Mouse (Mus musculus) intestine, embryonic 15.5 days (tissue): ENCODE data around the gene Rbm34. TPM values are rescaled to one million over a fixed set of nuclear protein-coding genes. Genes with fewer than 3 reads are reported as not detected.
A peak's percentile ranks its signal among the peaks of the same experiment; 100 is the strongest.

Experiments
- ATAC-seq: fragments of 200-750 bp; cut with Nextera tagmentation; 2 replicates; pipeline ENCODE4 v1.8.0; 2017; ENCODE audit warnings: moderate TSS enrichment, moderate library complexity
- H3K27ac ChIP-seq: fragments of 300-500 bp; sonication (generic); 2 replicates; pipeline ENCODE4 v1.5.1; 2015; ENCODE audit warnings: mild to moderate bottlenecking, inconsistent platforms
- H3K27me3 ChIP-seq: fragments of 300-500 bp; sonication (generic); replicated peaks from 2 replicates; pipeline ENCODE4 v1.6.1; 2015; ENCODE audit warnings: inconsistent platforms
- H3K36me3 ChIP-seq: fragments of 300-500 bp; sonication (generic); 2 replicates; pipeline ENCODE4 v1.6.1; 2015; ENCODE audit warnings: inconsistent platforms
- H3K4me1 ChIP-seq: fragments of 300-500 bp; sonication (generic); replicated peaks from 2 replicates; pipeline ENCODE4 v1.6.1; 2015; ENCODE audit warnings: inconsistent platforms
- H3K4me2 ChIP-seq: fragments of 300-500 bp; sonication (generic); replicated peaks from 2 replicates; pipeline ENCODE4 v1.6.1; 2015; ENCODE audit warnings: mild to moderate bottlenecking, inconsistent platforms
- H3K4me3 ChIP-seq: fragments of 300-500 bp; sonication (generic); replicated peaks from 2 replicates; pipeline ENCODE4 v1.5.1; 2015; ENCODE audit warnings: inconsistent platforms
- H3K9ac ChIP-seq: fragments of 300-500 bp; sonication (generic); 2 replicates; pipeline ENCODE4 v1.6.1; 2015; ENCODE audit warnings: inconsistent platforms
- H3K9me3 ChIP-seq: fragments of 300-500 bp; sonication (generic); 2 replicates; pipeline ENCODE4 v1.6.1; 2016; ENCODE audit warnings: inconsistent platforms
- WGBS: fragments of 180-500 bp; shearing (Covaris S2); methylation state at CpG from one replicate; pipeline ENCODE4 v1.1.7; 2015; 5-methylcytosine and 5-hydroxymethylcytosine counted together
- polyA plus RNA-seq: library from polyadenylated mRNA; unstranded; fragments of >200 nt; fragmentation: Nextera tagmentation; extraction: Ambion mirVana; gene quantifications from 2 replicates; pipeline ENCODE4 v1.2.1, GENCODE M21; 2015

Rbm34 gene
- polyA plus RNA-seq, 1 experiment from 2014 or later: 30.0 TPM

GRCm38 (mm10) chr8:126975706-126976105 is 4.8 kb upstream of the Rbm34 start:
- Histone ChIP-seq H3K36me3 (no peaks in the 10 kb centered on the region), H3K9me3 (no peaks in the 10 kb centered on the region), H3K27me3 (no peaks in the 10 kb centered on the region), H3K4me3 (no peak overlapping the region), H3K4me1 (peaks cover 3% of the 10 kb centered on the region), H3K27ac (no peak overlapping the region), H3K9ac (no peak overlapping the region), H3K4me2 (no peak overlapping the region)
- no peak for ATAC-seq
- WGBS: 10% methylated on average over 1 of the region's 1 CpGs

DNA sequence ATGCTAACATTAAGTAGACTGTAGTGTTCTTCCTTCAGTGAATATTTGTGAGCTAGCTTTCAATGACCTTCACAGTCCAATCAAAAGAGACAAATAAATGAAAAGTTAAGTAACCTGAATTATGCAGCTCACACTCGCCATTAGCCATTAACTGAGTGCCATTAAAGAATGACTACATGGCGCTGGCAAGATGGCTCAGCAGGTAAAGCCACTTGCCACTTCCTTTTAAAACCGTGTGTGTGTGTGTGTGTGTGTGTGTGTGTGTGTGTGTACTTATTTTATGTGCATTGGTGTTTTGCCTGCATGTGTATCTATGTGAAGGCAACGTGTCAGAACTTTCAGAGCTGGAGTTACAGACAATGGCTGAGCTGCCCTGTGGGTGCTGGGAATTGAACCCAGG is 3.6 kb upstream of the Rbm34 start:
- Histone ChIP-seq H3K27ac (no peak overlapping the region), H3K4me2 (no peak overlapping the region), H3K27me3 (no peaks in the 10 kb centered on the region), H3K36me3 (no peaks in the 10 kb centered on the region), H3K4me1 (peaks cover 6% of the 10 kb centered on the region), H3K9me3 (no peaks in the 10 kb centered on the region), H3K9ac (no peak overlapping the region), H3K4me3 (no peak overlapping the region)
- 76% methylated on average over 4 of the region's 4 CpGs for WGBS
- ATAC-seq: no peak

DNA sequence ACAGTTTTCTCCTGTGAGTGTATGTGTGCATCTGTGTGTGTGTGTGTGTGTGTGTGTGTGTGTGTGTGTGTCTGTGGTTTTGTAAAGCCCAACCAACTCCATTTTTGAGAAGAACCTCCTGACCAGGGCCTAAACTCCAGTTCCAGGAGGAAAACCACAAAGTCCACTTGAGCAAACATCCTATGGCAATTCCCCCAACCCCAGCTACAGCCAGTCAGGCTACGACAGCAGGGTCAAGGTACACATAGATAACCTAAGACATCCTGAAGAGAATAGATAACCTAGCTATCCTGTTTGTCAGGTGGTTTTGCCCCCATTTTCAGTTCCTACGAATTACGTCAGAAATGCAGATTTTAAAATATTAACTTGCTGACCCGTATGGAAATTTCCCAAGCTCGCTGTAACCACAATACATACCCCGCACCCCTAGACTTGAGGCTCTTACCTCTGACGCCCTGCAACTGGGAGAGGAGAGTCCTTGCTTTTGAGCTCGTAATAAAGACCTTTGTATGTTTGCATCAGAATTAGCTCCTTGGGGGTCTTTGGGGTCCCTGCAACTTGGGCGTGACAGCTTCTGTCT is 2.9 kb upstream of the Rbm34 start:
- no peaks in the 10 kb centered on the region for H3K36me3 ChIP-seq
- H3K4me2 ChIP-seq: 0 out of 2 replicates have a peak overlapping the region, but pooled peaks have one; percentile 11
- WGBS: 58% methylated on average over 9 of the region's 9 CpGs
- no peaks in the 10 kb centered on the region for H3K9me3 ChIP-seq
- peaks cover 7% of the 10 kb centered on the region for H3K4me1 ChIP-seq
- no peak overlapping the region for H3K4me3 ChIP-seq
- H3K27ac ChIP-seq: peak overlapping the region; percentile 46; the same call in 1 of the 2 replicates
- no peak overlapping the region; the same call in 1 of the 2 replicates for H3K9ac ChIP-seq
- no peaks in the 10 kb centered on the region for H3K27me3 ChIP-seq
- ATAC-seq: peak; percentile 60

- Histone ChIP-seq H3K36me3 (peaks cover 4% of the 10 kb centered on the region; the same call in 1 of the 2 replicates), H3K9ac (no peak overlapping the region), H3K4me1 (peaks cover 7% of the 10 kb centered on the region), H3K27ac (no peak overlapping the region), H3K4me2 (no peak overlapping the region), H3K27me3 (no peaks in the 10 kb centered on the region), H3K9me3 (no peaks in the 10 kb centered on the region), H3K4me3 (no peak overlapping the region)
- WGBS: 73% methylated on average over 2 of the region's 2 CpGs
- no peak for ATAC-seq
Measured at GRCm38 (mm10) chr8:126972649-126973048, 1.8 kb upstream of the Rbm34 start.

DNA sequence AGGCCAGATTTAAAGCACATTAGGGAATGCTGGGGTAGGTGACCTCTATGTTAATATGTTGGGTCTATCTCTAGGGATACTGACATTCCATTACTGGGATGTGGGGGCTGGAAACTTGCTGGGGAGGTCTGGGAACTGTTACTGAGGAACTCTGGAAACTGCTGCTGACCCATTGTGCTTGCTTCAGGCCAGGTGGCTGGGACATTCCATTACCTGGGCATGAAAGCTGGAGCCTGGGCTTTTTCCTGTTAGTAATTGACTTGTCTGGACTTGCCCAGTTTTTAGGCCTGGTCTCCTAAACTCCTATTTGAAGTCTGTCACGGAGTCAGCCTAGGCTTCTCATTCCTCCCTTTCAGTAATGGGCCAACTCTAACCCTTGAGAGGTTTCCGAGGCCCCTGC is 1.2 kb upstream of the Rbm34 start:
- Histone ChIP-seq H3K4me3 (no peak overlapping the region), H3K27ac (no peak overlapping the region), H3K4me1 (peaks cover 7% of the 10 kb centered on the region), H3K4me2 (no peak overlapping the region), H3K27me3 (no peaks in the 10 kb centered on the region), H3K9me3 (no peaks in the 10 kb centered on the region), H3K36me3 (peaks cover 4% of the 10 kb centered on the region; the same call in 1 of the 2 replicates), H3K9ac (no peak overlapping the region)
- no peak for ATAC-seq
- WGBS: 85% methylated on average over 2 of the region's 2 CpGs

- peak overlapping the region; percentile 82 for H3K4me2 ChIP-seq
- H3K36me3 ChIP-seq: peaks cover 7% of the 10 kb centered on the region; the same call in 1 of the 2 replicates
- H3K27ac ChIP-seq: peak overlapping the region; percentile 62
- peaks cover 7% of the 10 kb centered on the region for H3K4me1 ChIP-seq
- no peaks in the 10 kb centered on the region for H3K27me3 ChIP-seq
- no peaks in the 10 kb centered on the region for H3K9me3 ChIP-seq
- H3K9ac ChIP-seq: peak overlapping the region; percentile 67
- peak; percentile 47 for ATAC-seq
- 8% methylated on average over 13 of the region's 13 CpGs for WGBS
- H3K4me3 ChIP-seq: peak overlapping the region; percentile 94
Measured at GRCm38 (mm10) chr8:126971314-126971664, 418 bp upstream of the Rbm34 start.

GRCm38 (mm10) chr8:126969546-126969945 is 1.3 kb downstream of the Rbm34 start:
- 93% methylated on average over 1 of the region's 1 CpGs for WGBS
- no peak for ATAC-seq
- H3K27me3 ChIP-seq: no peaks in the 10 kb centered on the region
- no peak overlapping the region for H3K9ac ChIP-seq
- H3K27ac ChIP-seq: no peak overlapping the region
- H3K4me2 ChIP-seq: no peak overlapping the region
- no peaks in the 10 kb centered on the region for H3K9me3 ChIP-seq
- H3K4me1 ChIP-seq: peaks cover 7% of the 10 kb centered on the region
- H3K36me3 ChIP-seq: peaks cover 8% of the 10 kb centered on the region; the same call in 1 of the 2 replicates
- no peak overlapping the region for H3K4me3 ChIP-seq

- Histone ChIP-seq H3K4me2 (no peak overlapping the region), H3K9me3 (no peaks in the 10 kb centered on the region), H3K4me1 (peaks cover 7% of the 10 kb centered on the region), H3K27me3 (no peaks in the 10 kb centered on the region), H3K9ac (no peak overlapping the region), H3K4me3 (no peak overlapping the region), H3K36me3 (peaks cover 8% of the 10 kb centered on the region; the same call in 1 of the 2 replicates), H3K27ac (no peak overlapping the region)
- 94% methylated on average over 6 of the region's 6 CpGs for WGBS
- ATAC-seq: no peak
Measured at GRCm38 (mm10) chr8:126968107-126968506, 2.8 kb downstream of the Rbm34 start.

GRCm38 (mm10) chr8:126965246-126965645 is 5.6 kb downstream of the Rbm34 start:
- H3K4me1 ChIP-seq: peaks cover 6% of the 10 kb centered on the region
- H3K4me3 ChIP-seq: no peak overlapping the region
- no peak overlapping the region for H3K27ac ChIP-seq
- H3K9me3 ChIP-seq: no peaks in the 10 kb centered on the region
- no peaks in the 10 kb centered on the region for H3K27me3 ChIP-seq
- ATAC-seq: no peak
- H3K36me3 ChIP-seq: peaks cover 18% of the 10 kb centered on the region
- WGBS: 83% methylated on average over 6 of the region's 6 CpGs
- no peak overlapping the region for H3K9ac ChIP-seq
- H3K4me2 ChIP-seq: no peak overlapping the region

DNA sequence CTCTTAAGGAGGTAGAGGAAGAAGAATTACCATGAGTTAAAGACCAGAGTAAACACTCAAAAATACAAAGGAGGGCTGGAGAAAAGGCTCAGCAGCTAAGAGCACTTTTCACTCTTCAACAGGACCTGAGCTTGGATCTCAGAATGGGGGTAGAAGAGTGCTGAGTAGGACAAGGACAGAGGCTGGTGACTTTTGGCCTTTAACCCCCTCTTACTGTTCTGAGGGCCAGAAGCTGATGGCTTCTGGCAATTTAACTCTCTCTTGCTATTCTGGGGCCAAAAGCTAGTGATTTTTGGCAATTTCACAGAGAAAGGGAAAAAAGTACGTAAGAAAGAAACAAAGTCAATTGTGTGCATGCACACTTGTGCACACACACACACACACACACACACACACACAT is 8.0 kb downstream of the Rbm34 start:
- 100% methylated on average over 1 of the region's 1 CpGs for WGBS

GRCm38 (mm10) chr8:126961516-126961915 is 9.4 kb downstream of the Rbm34 start:
- Histone ChIP-seq H3K9me3 (no peaks in the 10 kb centered on the region), H3K4me3 (no peak overlapping the region), H3K27me3 (no peaks in the 10 kb centered on the region), H3K36me3 (peaks cover 20% of the 10 kb centered on the region), H3K4me2 (no peak overlapping the region), H3K4me1 (no peaks in the 10 kb centered on the region), H3K27ac (no peak overlapping the region), H3K9ac (no peak overlapping the region)
- no peak for ATAC-seq
- WGBS: 94% methylated on average over 3 of the region's 3 CpGs

More for the DNA sequence above, 8.0 kb downstream of the Rbm34 start:
- no peak for ATAC-seq
- H3K4me3 ChIP-seq: no peak overlapping the region
- H3K4me1 ChIP-seq: no peaks in the 10 kb centered on the region
- H3K36me3 ChIP-seq: peaks cover 15% of the 10 kb centered on the region
- no peaks in the 10 kb centered on the region for H3K27me3 ChIP-seq
- H3K9ac ChIP-seq: no peak overlapping the region
- H3K9me3 ChIP-seq: no peaks in the 10 kb centered on the region
- no peak overlapping the region for H3K27ac ChIP-seq
- no peak overlapping the region for H3K4me2 ChIP-seq

GRCm38 (mm10) chr8:126951900-126952636 is 18.8 kb downstream of the Rbm34 start:
- WGBS: 78% methylated on average over 11 of the region's 11 CpGs
- H3K27ac ChIP-seq: peak overlapping the region; percentile 36
- H3K9ac ChIP-seq: no peak overlapping the region
- H3K4me3 ChIP-seq: no peak overlapping the region
- no peaks in the 10 kb centered on the region for H3K4me1 ChIP-seq
- H3K4me2 ChIP-seq: no peak overlapping the region
- peaks cover 40% of the 10 kb centered on the region for H3K36me3 ChIP-seq
- no peaks in the 10 kb centered on the region for H3K9me3 ChIP-seq
- peak; percentile 89 for ATAC-seq
- H3K27me3 ChIP-seq: no peaks in the 10 kb centered on the region

GRCm38 (mm10) chr8:126949527-126949926 is 21.3 kb downstream of the Rbm34 start:
- Histone ChIP-seq H3K27ac (no peak overlapping the region), H3K36me3 (peaks cover 29% of the 10 kb centered on the region; the same call in 1 of the 2 replicates), H3K4me2 (no peak overlapping the region), H3K4me3 (no peak overlapping the region), H3K27me3 (no peaks in the 10 kb centered on the region), H3K4me1 (0 out of 2 replicates have a peak, but pooled peaks cover 3% of the 10 kb centered on the region), H3K9me3 (no peaks in the 10 kb centered on the region), H3K9ac (no peak overlapping the region)
- no peak for ATAC-seq
- WGBS: 79% methylated on average over 2 of the region's 2 CpGs
